Mouse (Mus musculus): ENCODE results near the gene Wbp1l.

Wbp1l gene

GRCm38 (mm10) chr19:46656151-46656840 is 57.4 kb downstream of the Wbp1l start:
- CTCF ChIA-PET = no interaction called here

- CTCF ChIA-PET = interaction anchor here (0.6 to 0.7 kb wide), 2 partner anchors 125 to 381 kb away, joined by 3 to 4 read pairs; no protein-coding TSS in a partner anchor
Observed at GRCm38 (mm10) chr19:46657339-46658020, 58.6 kb downstream of the Wbp1l start.

- CTCF ChIA-PET = interaction anchor here (0.5 to 0.6 kb wide), 2 partner anchors 20 to 182 kb away, joined by 3 to 4 read pairs; no protein-coding TSS in a partner anchor
Observed at GRCm38 (mm10) chr19:46658348-46658747, 59.5 kb downstream of the Wbp1l start.

- CTCF ChIA-PET = interaction anchor here (0.6 kb wide), 1 partner anchor 183 kb away, joined by 3 read pairs; no protein-coding TSS in a partner anchor
Observed at GRCm38 (mm10) chr19:46658851-46659250, 60.0 kb downstream of the Wbp1l start.

GRCm38 (mm10) chr19:46661511-46661910 is 62.6 kb downstream of the Wbp1l start:
- CTCF ChIA-PET = no interaction called here

GRCm38 (mm10) chr19:46662214-46662613 is 63.3 kb downstream of the Wbp1l start:
- CTCF ChIA-PET = no interaction called here

GRCm38 (mm10) chr19:46662784-46663183 is 63.9 kb downstream of the Wbp1l start:
- CTCF ChIA-PET = no interaction called here

GRCm38 (mm10) chr19:46665474-46665873 is 66.6 kb downstream of the Wbp1l start:
- CTCF ChIA-PET = no interaction called here

- CTCF ChIA-PET = no interaction called here
Observed at GRCm38 (mm10) chr19:46667300-46667699, 68.4 kb downstream of the Wbp1l start.

- CTCF ChIA-PET = no interaction called here
Observed at GRCm38 (mm10) chr19:46668263-46668662, 69.4 kb downstream of the Wbp1l start.

- CTCF ChIA-PET = no interaction called here
Observed at GRCm38 (mm10) chr19:46669802-46670201, 70.9 kb downstream of the Wbp1l start.

- CTCF ChIA-PET = interaction anchor here (0.5 to 0.6 kb wide), 2 partner anchors 10 to 138 kb away, joined by 4 to 11 read pairs; no protein-coding TSS in a partner anchor
Observed at GRCm38 (mm10) chr19:46670691-46671090, 71.8 kb downstream of the Wbp1l start.

- CTCF ChIA-PET = interaction anchor here (1.1 kb wide), 1 partner anchor 68 kb away, joined by 3 read pairs; no protein-coding TSS in a partner anchor
Observed at GRCm38 (mm10) chr19:46672766-46673418, 74.0 kb downstream of the Wbp1l start, which contains the start of gene Cyp17a1. Gene Cyp17a1, minus strand, starts transcription at chr19:46673172.

GRCm38 (mm10) chr19:46675641-46676040 is 76.8 kb downstream of the Wbp1l start:
- CTCF ChIA-PET = no interaction called here

- CTCF ChIA-PET = no interaction called here
Observed at GRCm38 (mm10) chr19:46679720-46680383, 81.0 kb downstream of the Wbp1l start.

GRCm38 (mm10) chr19:46689460-46690372 is 90.8 kb downstream of the Wbp1l start, which contains the start of gene Borcs7:
Gene Borcs7, plus strand, starts transcription at chr19:46689906.
- CTCF ChIA-PET = interaction anchor here (0.6 kb wide), 1 partner anchor 1616 kb away, joined by 6 read pairs; no protein-coding TSS in a partner anchor

- CTCF ChIA-PET = interaction anchor here (0.6 to 0.7 kb wide), 2 partner anchors 487 to 1616 kb away, joined by 4 to 6 read pairs; no protein-coding TSS in a partner anchor
Observed at GRCm38 (mm10) chr19:46690387-46690786, 91.5 kb downstream of the Wbp1l start.

GRCm38 (mm10) chr19:46691078-46691477 is 92.2 kb downstream of the Wbp1l start:
- CTCF ChIA-PET = interaction anchor here (0.7 kb wide), 1 partner anchor 488 kb away, joined by 4 read pairs; no protein-coding TSS in a partner anchor

- CTCF ChIA-PET = interaction anchor here (0.6 kb wide), 1 partner anchor 67 kb away, joined by 4 read pairs; no protein-coding TSS in a partner anchor
Observed at GRCm38 (mm10) chr19:46693146-46693545, 94.3 kb downstream of the Wbp1l start.

GRCm38 (mm10) chr19:46696482-46696881 is 97.6 kb downstream of the Wbp1l start:
- CTCF ChIA-PET = interaction anchor here (1.1 kb wide), 1 partner anchor 14 kb away, joined by 3 read pairs; no protein-coding TSS in a partner anchor
